Mouse (Mus musculus) brain, embryonic 14.5 days (tissue): ENCODE data around the gene Stat5b.

Experiments
- CTCF ChIP-seq: fragments of 200-500 bp; IDR thresholded peaks from 2 replicates; pipeline ENCODE4 v1.5.1; 2012; ENCODE audit warnings: inconsistent platforms, mild to moderate bottlenecking, moderate library complexity, borderline replicate concordance; ENCODE audit not compliant: insufficient read depth, insufficient read length; ENCODE audit errors: extremely low read depth
- POLR2A ChIP-seq: fragments of 200-500 bp; IDR thresholded peaks from 2 replicates; pipeline ENCODE4 v1.6.1; 2012; ENCODE audit warnings: mild to moderate bottlenecking, inconsistent platforms, borderline replicate concordance; ENCODE audit not compliant: poor library complexity, insufficient read depth, insufficient read length, severe bottlenecking; ENCODE audit errors: extremely low read depth

- TF ChIP-seq POLR2A = no peak
- no peak for TF ChIP-seq CTCF
Measured at GRCm38 (mm10) chr11:100890481-100890880, 40.0 kb upstream of the Stat5b start.
